Comparison of ENCODE assay signal across 20 mouse cellular contexts in genomic region chr10:7069090-7069489, GRCm38 (mm10). TPM values are rescaled to one million over a fixed set of nuclear protein-coding genes. Genes with fewer than 3 reads are reported as not detected.
A peak's percentile ranks its signal among the peaks of the same experiment; 100 is the strongest.
DNase-seq lines count a peak whose midpoint lies in the region; ATAC-seq and TF ChIP-seq lines count a peak whose summit lies in the region.
"Had no signal": no experiment of that assay in that cellular context is flagged by ENCODE, and none has a peak within 500 bp of the region (broad histone marks: within the 10 kb centered on the region; RNA-seq: fewer than 3 reads in every experiment).

No protein-coding gene starts in this region.

- H3K4me3 ChIP-seq in intestine, postnatal 0 days (ENCODE audit: low read depth, low read length) = no peak overlapping the region
- no peak overlapping the region for H3K4me3 ChIP-seq in intestine, embryonic 15.5 days (replicated peaks)
- no peak overlapping the region for H3K4me3 ChIP-seq in stomach, postnatal 0 days (ENCODE audit: low read depth, low read length)
- H3K4me3 ChIP-seq in hindbrain, embryonic 12.5 days = no peak overlapping the region
- H3K4me3 ChIP-seq: embryonic facial prominence, embryonic 10.5 days; embryonic facial prominence, embryonic 12.5 days; forebrain, embryonic 13.5 days; forebrain, embryonic 15.5 days had no signal

- ATAC-seq in intestine, postnatal 0 days = no peak
- no peak for ATAC-seq in intestine, embryonic 15.5 days
- ATAC-seq in stomach, postnatal 0 days (ENCODE audit: low FRiP score, low TSS enrichment) = no peak
- ATAC-seq in hindbrain, embryonic 12.5 days (ENCODE audit: low FRiP score) = no peak
- ATAC-seq: activated CD4-positive, CD25-positive, alpha-beta regulatory T cell, adult 4 months; forebrain, embryonic 13.5 days; forebrain, embryonic 15.5 days; Patski had no signal

- H3K27ac ChIP-seq in intestine, postnatal 0 days (ENCODE audit: low read depth, low read length) = no peak overlapping the region
- no peak overlapping the region for H3K27ac ChIP-seq in intestine, embryonic 15.5 days
- H3K27ac ChIP-seq in stomach, postnatal 0 days (replicated peaks) = no peak overlapping the region
- no peak overlapping the region for H3K27ac ChIP-seq in hindbrain, embryonic 12.5 days
- H3K27ac ChIP-seq: embryonic facial prominence, embryonic 10.5 days; embryonic facial prominence, embryonic 12.5 days; forebrain, embryonic 13.5 days; forebrain, embryonic 15.5 days had no signal

- DNase-seq in 416B (ENCODE audit: low read depth) = peak; percentile 34
- DNase-seq in induced T-regulatory cell, adult 2 months (ENCODE audit: low read depth) = peak; percentile 13
- peak; percentile 1 for DNase-seq in stomach, postnatal 0 days (ENCODE audit: low spot score)
- DNase-seq in cerebellum, postnatal 14 days = no peak
- DNase-seq: adrenal gland, adult 8-10 months; adrenal gland, postnatal 36 days; cerebellum, adult 11-12 months; cerebellum, adult 2 months; forebrain, postnatal 0 days had no signal

- H3K4me2 ChIP-seq in intestine, postnatal 0 days (replicated peaks; ENCODE audit: low read depth) = no peak overlapping the region
- no peak overlapping the region for H3K4me2 ChIP-seq in intestine, embryonic 15.5 days (replicated peaks)
- no peak overlapping the region for H3K4me2 ChIP-seq in stomach, postnatal 0 days (replicated peaks; ENCODE audit: low read depth)
- H3K4me2 ChIP-seq in hindbrain, embryonic 12.5 days (replicated peaks) = no peak overlapping the region
- H3K4me2 ChIP-seq: embryonic facial prominence, embryonic 12.5 days; forebrain, embryonic 13.5 days; forebrain, embryonic 15.5 days had no signal

- H3K9me3 ChIP-seq in intestine, postnatal 0 days (ENCODE audit: control insufficient read depth) = no peaks in the 10 kb centered on the region
- no peaks in the 10 kb centered on the region for H3K9me3 ChIP-seq in intestine, embryonic 15.5 days
- no peaks in the 10 kb centered on the region for H3K9me3 ChIP-seq in stomach, postnatal 0 days (ENCODE audit: control insufficient read depth, low read length)
- no peaks in the 10 kb centered on the region for H3K9me3 ChIP-seq in hindbrain, embryonic 12.5 days (replicated peaks)
- H3K9me3 ChIP-seq: embryonic facial prominence, embryonic 10.5 days; embryonic facial prominence, embryonic 12.5 days; forebrain, embryonic 13.5 days; forebrain, embryonic 15.5 days; G1E had no signal

- no peaks in the 10 kb centered on the region for H3K27me3 ChIP-seq in intestine, postnatal 0 days (replicated peaks; ENCODE audit: control insufficient read depth, insufficient read depth, low read length)
- H3K27me3 ChIP-seq in intestine, embryonic 15.5 days (replicated peaks) = no peaks in the 10 kb centered on the region
- no peaks in the 10 kb centered on the region for H3K27me3 ChIP-seq in stomach, postnatal 0 days (ENCODE audit: control insufficient read depth, insufficient read depth, low read length)
- H3K27me3 ChIP-seq in hindbrain, embryonic 12.5 days = no peaks in the 10 kb centered on the region
- H3K27me3 ChIP-seq: embryonic facial prominence, embryonic 12.5 days; forebrain, embryonic 13.5 days; forebrain, embryonic 15.5 days; Patski had no signal

- no peaks in the 10 kb centered on the region for H3K4me1 ChIP-seq in intestine, postnatal 0 days (replicated peaks; ENCODE audit: control insufficient read depth, insufficient read depth, low read length)
- no peaks in the 10 kb centered on the region for H3K4me1 ChIP-seq in intestine, embryonic 15.5 days (replicated peaks)
- no peaks in the 10 kb centered on the region for H3K4me1 ChIP-seq in stomach, postnatal 0 days (replicated peaks; ENCODE audit: control insufficient read depth, insufficient read depth)
- no peaks in the 10 kb centered on the region for H3K4me1 ChIP-seq in hindbrain, embryonic 12.5 days
- H3K4me1 ChIP-seq: embryonic facial prominence, embryonic 10.5 days; embryonic facial prominence, embryonic 12.5 days; forebrain, embryonic 13.5 days; forebrain, embryonic 15.5 days had no signal

- H3K36me3 ChIP-seq in intestine, postnatal 0 days (ENCODE audit: control insufficient read depth, insufficient read depth) = no peaks in the 10 kb centered on the region
- no peaks in the 10 kb centered on the region for H3K36me3 ChIP-seq in intestine, embryonic 15.5 days
- H3K36me3 ChIP-seq in stomach, postnatal 0 days (ENCODE audit: control insufficient read depth, insufficient read depth, low read length) = no peaks in the 10 kb centered on the region
- no peaks in the 10 kb centered on the region for H3K36me3 ChIP-seq in hindbrain, embryonic 12.5 days
- H3K36me3 ChIP-seq: embryonic facial prominence, embryonic 10.5 days; embryonic facial prominence, embryonic 12.5 days; forebrain, embryonic 15.5 days; G1E had no signal

- H3K9ac ChIP-seq in intestine, postnatal 0 days (ENCODE audit: low read depth, low read length) = no peak overlapping the region
- H3K9ac ChIP-seq in intestine, embryonic 15.5 days = no peak overlapping the region
- no peak overlapping the region for H3K9ac ChIP-seq in stomach, postnatal 0 days (ENCODE audit: low read length)
- H3K9ac ChIP-seq in hindbrain, embryonic 12.5 days = no peak overlapping the region
- H3K9ac ChIP-seq: embryonic facial prominence, embryonic 12.5 days; forebrain, embryonic 13.5 days; forebrain, embryonic 15.5 days; forebrain, postnatal 0 days had no signal

- peak; percentile 23 for TF ChIP-seq CTCF in intestine, postnatal 0 days (IDR thresholded peaks at IDR 0.05; ENCODE audit: low read depth)
- no peak for TF ChIP-seq CTCF in stomach, postnatal 0 days (IDR thresholded peaks at IDR 0.05; ENCODE audit: low read depth)

- no peak for TF ChIP-seq EP300 in stomach, postnatal 0 days (optimal IDR thresholded peaks at IDR 0.05)

- 83% methylated on average over 2 of the region's 2 CpGs for WGBS in intestine, postnatal 0 days
- WGBS in intestine, embryonic 15.5 days = 93% methylated on average over 2 of the region's 2 CpGs
- 88% methylated on average over 2 of the region's 2 CpGs for WGBS in stomach, postnatal 0 days
- WGBS in hindbrain, embryonic 12.5 days = 90% methylated on average over 2 of the region's 2 CpGs

RNA-seq across cellular contexts. Expression of gene Ipcef1, which starts 16.8 kb away (rescaled TPM):
- 0.12 and 0.16 TPM in 2 replicates for polyA plus RNA-seq in intestine, postnatal 0 days (2015; fragmentation: Nextera tagmentation; extraction: Ambion mirVana)
- 0.19 and 0.23 TPM in 2 replicates for polyA plus RNA-seq in intestine, embryonic 15.5 days (2015; fragmentation: Nextera tagmentation; extraction: Ambion mirVana)
- polyA plus RNA-seq in stomach, postnatal 0 days (2015; fragmentation: Nextera tagmentation; extraction: Ambion mirVana) = 0.30 and 0.35 TPM in 2 replicates
- 0.48 TPM in 2 replicates for polyA plus RNA-seq in hindbrain, embryonic 12.5 days (2016; fragmentation: Nextera tagmentation; extraction: Ambion mirVana)
- polyA plus RNA-seq: C2C12, G1E, Patski had no signal

Comparison
In these comparisons a context has a peak if more than half of its experiments do, and no peak if none do; other contexts are left out.
1. DNase-seq: peak in 416B (single experiment), induced T-regulatory cell, adult 2 months (single experiment) and stomach, postnatal 0 days (single experiment); none in cerebellum, postnatal 14 days (0 of 2).